Mouse (Mus musculus) midbrain, embryonic 12.5 days (tissue): ENCODE results near the gene Actr3b. TPM values are rescaled to one million over a fixed set of nuclear protein-coding genes. Genes with fewer than 3 reads are reported as not detected.
"Not testable (repeated sequence)": the region's sequence is repeated elsewhere in the genome, so short reads cannot be mapped to it uniquely, and the experiment has no call there.

ENCODE experiments used
- ATAC-seq: fragments of 200-750 bp; cut with Nextera tagmentation; 2 replicates; pipeline ENCODE4 v1.8.0; 2017; ENCODE audit warnings: low read depth, moderate TSS enrichment, moderate library complexity; ENCODE audit not compliant: low FRiP score
- H3K27ac ChIP-seq: fragments of 300-500 bp; sonication (generic); replicated peaks from 2 replicates; pipeline ENCODE4 v1.5.1; 2016; ENCODE audit warnings: mild to moderate bottlenecking
- H3K27me3 ChIP-seq: fragments of 300-500 bp; sonication (generic); 2 replicates; pipeline ENCODE4 v1.6.1; 2016; ENCODE audit warnings: mild to moderate bottlenecking
- H3K36me3 ChIP-seq: fragments of 300-500 bp; sonication (generic); 2 replicates; pipeline ENCODE4 v1.6.1; 2016
- H3K4me1 ChIP-seq: fragments of 300-500 bp; sonication (generic); 2 replicates; pipeline ENCODE4 v1.6.1; 2016
- H3K4me2 ChIP-seq: fragments of 300-500 bp; sonication (generic); replicated peaks from 2 replicates; pipeline ENCODE4 v1.6.1; 2016; ENCODE audit warnings: mild to moderate bottlenecking, moderate library complexity
- H3K4me3 ChIP-seq: fragments of 300-500 bp; sonication (generic); 2 replicates; pipeline ENCODE4 v1.5.1; 2016; ENCODE audit warnings: mild to moderate bottlenecking
- H3K9ac ChIP-seq: fragments of 300-500 bp; sonication (generic); replicated peaks from 2 replicates; pipeline ENCODE4 v1.6.1; 2016; ENCODE audit warnings: mild to moderate bottlenecking, moderate library complexity
- H3K9me3 ChIP-seq: fragments of 300-500 bp; sonication (generic); 2 replicates; pipeline ENCODE4 v1.6.1; 2016; ENCODE audit warnings: mild to moderate bottlenecking
- WGBS: fragments of 180-500 bp; shearing (Covaris S2); methylation state at CpG from one replicate; pipeline ENCODE4 v1.1.7; 2016; 5-methylcytosine and 5-hydroxymethylcytosine counted together
- polyA plus RNA-seq: library from polyadenylated mRNA; unstranded; fragments of >200 nt; fragmentation: Nextera tagmentation; extraction: Ambion mirVana; gene quantifications from 2 replicates; pipeline ENCODE4 v1.2.1, GENCODE M21; 2016

The Actr3b gene
- polyA plus RNA-seq: 7.7 and 7.9 TPM in 2 replicates

DNA sequence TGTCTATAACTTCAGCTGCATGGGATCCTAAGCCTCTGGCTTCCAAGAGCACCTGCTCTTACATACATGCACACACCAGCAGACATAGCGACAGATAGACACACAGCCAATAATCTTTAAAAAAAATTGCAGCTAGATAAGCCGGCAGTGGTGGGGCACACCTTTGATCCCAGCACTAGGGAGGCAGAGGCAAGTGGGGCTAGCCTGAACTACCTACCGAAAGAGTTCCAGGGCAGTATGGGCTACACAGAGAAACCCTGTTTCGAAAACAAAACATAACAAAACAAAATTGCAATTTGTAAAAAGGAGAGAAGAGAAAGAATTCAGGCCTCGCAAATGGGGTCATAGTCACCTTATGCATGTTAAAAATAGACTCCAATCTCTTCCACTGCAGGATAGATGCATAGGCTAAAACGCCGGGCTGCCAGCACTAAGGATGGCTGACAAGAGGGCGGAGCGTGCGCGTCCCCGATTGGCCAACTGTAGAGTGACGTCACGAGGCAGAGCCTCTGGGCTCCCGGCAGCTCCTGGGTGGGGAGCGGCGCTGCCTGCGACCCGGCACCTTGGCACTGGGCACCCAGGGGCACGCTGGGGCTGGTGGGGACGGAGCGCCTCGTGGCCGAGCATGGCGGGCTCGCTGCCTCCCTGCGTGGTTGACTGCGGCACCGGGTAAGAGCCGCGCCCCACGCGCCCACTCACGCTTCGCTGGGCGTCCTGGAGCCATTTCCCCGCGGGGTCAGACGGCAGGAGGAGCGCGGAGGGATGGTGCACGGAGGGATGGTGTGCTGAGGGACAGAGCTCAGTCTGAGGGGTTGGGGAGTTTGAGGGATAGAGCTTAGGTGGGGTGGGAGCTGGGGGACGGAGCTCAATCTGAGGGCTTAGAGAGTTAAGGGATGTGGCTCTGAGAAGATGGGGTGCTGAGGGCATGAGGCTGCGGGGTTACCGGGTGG, at the start of gene Actr3b:
Actr3b (plus strand) TSS at position 538 of the 950 bp plus-strand sequence.
- WGBS: 4% methylated on average over 43 of the region's 45 CpGs
- ATAC-seq: peak; percentile 98

DNA sequence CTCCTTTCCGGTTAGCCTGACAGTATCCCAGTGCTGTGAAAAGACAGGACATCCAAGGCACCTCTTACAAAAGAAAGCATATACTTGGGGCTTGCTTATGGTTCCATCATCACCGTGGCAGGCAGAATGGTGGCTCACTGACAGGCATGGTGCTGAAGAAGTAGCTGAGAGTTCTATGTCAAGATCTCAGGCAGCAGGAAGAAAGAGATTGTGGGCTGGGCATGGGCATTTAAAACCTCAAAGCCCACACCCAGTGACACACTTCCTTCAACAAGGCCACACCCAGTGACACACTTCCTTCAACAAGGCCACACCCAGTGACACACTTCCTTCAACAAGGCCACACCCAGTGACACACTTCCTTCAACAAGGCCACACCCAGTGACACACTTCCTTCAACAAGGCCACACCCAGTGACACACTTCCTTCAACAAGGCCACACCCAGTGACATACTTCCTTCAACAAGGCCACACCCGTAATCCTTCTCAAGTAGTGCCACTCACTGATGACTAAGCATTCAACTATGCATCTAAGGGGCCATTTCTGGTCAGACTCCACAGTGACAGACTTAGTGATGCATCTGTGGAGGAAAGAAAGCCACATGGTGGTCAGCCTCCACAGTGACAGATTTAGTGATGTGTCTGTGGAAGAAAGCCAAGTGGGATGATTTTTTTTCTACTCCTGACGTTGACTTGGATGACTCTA, 46.6 kb upstream of the Actr3b start:
- H3K4me3 ChIP-seq, H3K36me3 ChIP-seq, H3K27me3 ChIP-seq, H3K4me2 ChIP-seq, H3K9ac ChIP-seq, ATAC-seq, H3K4me1 ChIP-seq, H3K9me3 ChIP-seq, H3K27ac ChIP-seq: not testable (repeated sequence)
- 90% methylated on average over 4 of the region's 4 CpGs for WGBS

More for the DNA sequence above, at the start of gene Actr3b:
- Histone ChIP-seq H3K4me3 (peak within 1 kb of the TSS; percentile 82), H3K27me3 (peaks cover 12% of the 10 kb centered on the region), H3K4me1 (peaks cover 13% of the 10 kb centered on the region), H3K4me2 (peak within 1 kb of the TSS; percentile 91), H3K9ac (peak within 1 kb of the TSS; percentile 76), H3K27ac (no peak within 1 kb of the TSS), H3K36me3 (no peaks in the 10 kb centered on the region), H3K9me3 (no peaks in the 10 kb centered on the region)

DNA sequence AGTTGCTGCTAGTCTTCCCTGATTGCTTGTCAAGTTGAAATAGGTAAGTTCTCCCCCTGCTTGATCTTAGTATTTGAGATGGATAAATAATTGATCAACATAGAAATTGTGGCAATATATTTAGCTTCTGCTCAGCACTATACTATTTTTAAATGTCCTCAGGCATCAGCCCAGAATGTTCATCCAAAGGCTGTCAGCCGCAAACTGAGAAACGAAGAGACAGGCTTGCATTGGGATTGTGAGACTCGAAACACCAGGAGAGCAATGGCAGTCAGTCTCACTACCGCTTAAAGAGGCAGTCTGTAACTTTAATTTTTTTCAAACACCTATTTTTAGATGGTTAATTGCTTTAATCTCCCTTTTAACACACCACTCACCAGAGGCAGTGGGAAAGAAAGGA, 40.4 kb upstream of the Actr3b start:
- Histone ChIP-seq H3K4me2 (no peak overlapping the region), H3K36me3 (no peaks in the 10 kb centered on the region), H3K4me3 (no peak overlapping the region), H3K9ac (no peak overlapping the region), H3K4me1 (no peaks in the 10 kb centered on the region), H3K9me3 (no peaks in the 10 kb centered on the region), H3K27ac (no peak overlapping the region), H3K27me3 (no peaks in the 10 kb centered on the region)
- 90% methylated on average over 4 of the region's 4 CpGs for WGBS
- no peak for ATAC-seq

DNA sequence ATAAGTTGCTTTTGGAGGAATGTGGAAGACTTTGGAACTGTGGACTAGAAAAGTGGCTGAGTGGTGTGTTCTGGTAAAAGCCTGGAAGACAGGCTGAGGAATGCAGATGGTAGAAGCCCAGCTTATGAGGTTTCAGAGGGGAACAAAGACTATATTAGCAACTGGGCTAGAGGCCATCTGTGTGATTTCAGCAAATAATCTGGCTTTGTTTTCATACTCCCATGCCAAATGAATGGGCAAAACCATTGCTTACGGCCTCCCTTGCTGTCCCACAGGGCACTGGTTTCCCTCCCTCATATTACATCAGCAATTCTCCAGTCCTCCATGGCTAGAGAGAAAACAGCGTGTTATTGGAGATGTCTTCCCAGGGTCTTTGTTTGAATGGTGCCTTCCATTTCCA, 36.8 kb upstream of the Actr3b start:
- no peak for ATAC-seq
- H3K9me3 ChIP-seq: no peaks in the 10 kb centered on the region
- no peak overlapping the region for H3K4me2 ChIP-seq
- no peaks in the 10 kb centered on the region for H3K36me3 ChIP-seq
- H3K27ac ChIP-seq: no peak overlapping the region
- H3K9ac ChIP-seq: no peak overlapping the region
- no peaks in the 10 kb centered on the region for H3K27me3 ChIP-seq
- no peaks in the 10 kb centered on the region for H3K4me1 ChIP-seq
- H3K4me3 ChIP-seq: no peak overlapping the region
- 73% methylated on average over 2 of the region's 2 CpGs for WGBS

DNA sequence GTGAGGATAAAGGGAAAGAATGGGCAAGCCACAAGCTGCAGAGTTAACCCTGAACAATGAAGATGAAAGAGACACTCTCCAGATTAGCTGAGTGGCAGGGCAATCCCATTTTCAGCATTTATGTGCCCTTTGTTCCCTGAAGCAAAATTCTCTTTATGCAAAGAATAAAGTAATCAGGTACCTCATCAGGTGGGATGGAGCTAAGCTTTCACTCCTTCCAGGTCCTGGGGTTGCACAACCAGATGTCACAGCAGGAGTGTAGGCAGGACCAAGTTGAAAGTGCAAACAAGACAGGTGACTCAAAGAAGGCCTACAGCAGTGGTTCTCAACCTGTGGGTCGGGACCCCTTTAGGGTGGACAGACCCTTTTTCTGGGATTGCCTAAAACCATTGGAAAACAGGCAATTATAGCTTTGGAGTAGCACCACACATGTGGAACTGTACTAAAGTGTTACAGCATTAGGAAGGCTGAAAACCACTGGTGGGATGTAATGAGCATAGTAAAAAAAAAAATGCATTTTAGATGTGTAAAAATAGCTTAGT, 35.6 kb upstream of the Actr3b start:
- Histone ChIP-seq H3K4me3 (no peak overlapping the region), H3K4me2 (no peak overlapping the region), H3K27me3 (no peaks in the 10 kb centered on the region), H3K9ac (no peak overlapping the region), H3K4me1 (no peaks in the 10 kb centered on the region), H3K27ac (no peak overlapping the region), H3K9me3 (no peaks in the 10 kb centered on the region), H3K36me3 (no peaks in the 10 kb centered on the region)
- ATAC-seq: no peak
- 25% methylated on average over 1 of the region's 1 CpGs for WGBS

DNA sequence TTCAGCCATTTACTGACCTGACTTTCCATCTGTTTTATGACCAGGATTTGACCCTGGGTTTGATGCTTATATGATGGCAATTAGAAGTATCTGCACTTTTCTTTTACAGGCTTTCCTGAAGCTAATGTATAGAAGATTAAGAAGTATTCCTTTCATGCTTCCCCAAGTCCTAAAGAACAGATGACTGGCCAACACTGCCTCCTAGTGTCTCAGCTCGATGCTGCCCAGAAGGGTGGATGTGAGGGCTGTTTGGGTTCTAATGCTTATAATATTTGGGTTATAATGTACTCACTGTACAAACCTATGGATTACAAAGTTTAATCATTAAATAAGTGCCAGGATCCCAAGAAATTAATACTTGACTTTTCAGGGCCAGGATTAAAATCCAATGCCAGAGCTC, 25.5 kb upstream of the Actr3b start:
- 14% methylated on average over 1 of the region's 1 CpGs for WGBS
- no peak overlapping the region for H3K4me3 ChIP-seq

DNA sequence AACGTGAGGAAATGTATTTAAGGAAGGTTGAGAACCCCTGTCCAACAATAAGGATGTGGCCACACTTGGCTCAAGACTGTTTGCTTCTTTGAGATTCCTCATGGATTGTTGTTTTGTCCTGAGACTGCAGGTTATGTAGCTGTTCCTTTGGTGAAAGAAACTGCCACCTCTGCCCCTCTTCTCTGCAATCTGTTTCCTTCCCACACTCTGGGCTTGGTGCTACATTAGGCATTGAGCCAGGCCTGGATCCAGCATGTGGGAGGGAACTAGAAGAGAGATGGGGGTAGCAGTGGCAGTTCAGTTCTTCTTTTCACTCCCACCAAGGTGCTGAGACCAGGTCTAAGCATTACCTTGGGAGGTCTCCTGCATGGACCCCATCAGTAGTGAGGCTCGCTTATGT, 23.9 kb upstream of the Actr3b start:
- no peak overlapping the region for H3K27ac ChIP-seq
- 80% methylated on average over 2 of the region's 2 CpGs for WGBS
- no peaks in the 10 kb centered on the region for H3K27me3 ChIP-seq
- no peak overlapping the region for H3K4me3 ChIP-seq
- no peak overlapping the region for H3K9ac ChIP-seq
- no peak overlapping the region for H3K4me2 ChIP-seq
- H3K4me1 ChIP-seq: no peaks in the 10 kb centered on the region
- no peak for ATAC-seq
- no peaks in the 10 kb centered on the region for H3K36me3 ChIP-seq
- no peaks in the 10 kb centered on the region for H3K9me3 ChIP-seq

More for the DNA sequence above, 25.5 kb upstream of the Actr3b start:
- Histone ChIP-seq H3K4me1 (no peaks in the 10 kb centered on the region), H3K27me3 (no peaks in the 10 kb centered on the region), H3K9me3 (no peaks in the 10 kb centered on the region), H3K4me2 (no peak overlapping the region), H3K9ac (no peak overlapping the region), H3K27ac (no peak overlapping the region), H3K36me3 (no peaks in the 10 kb centered on the region)
- no peak for ATAC-seq

DNA sequence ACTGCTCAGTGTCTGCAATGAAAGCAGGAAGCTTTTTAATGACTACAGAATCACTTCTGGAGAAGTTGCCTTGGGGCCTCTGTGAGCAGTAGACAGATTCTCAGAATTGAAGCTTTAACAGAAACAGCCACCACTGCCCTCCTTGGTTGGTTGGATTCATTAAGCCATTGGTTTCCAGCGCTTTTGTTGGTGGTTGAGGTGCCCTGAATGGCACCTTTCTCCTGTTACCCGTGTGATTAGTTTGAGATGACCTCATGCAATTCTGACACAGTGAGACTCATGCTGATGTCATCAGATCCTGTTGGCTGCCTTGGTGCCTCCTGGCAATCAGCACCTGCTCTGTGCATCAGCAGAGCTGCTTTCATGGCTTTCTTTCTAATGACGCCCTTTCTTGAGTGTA, 21.3 kb upstream of the Actr3b start:
- H3K36me3 ChIP-seq: no peaks in the 10 kb centered on the region
- H3K4me1 ChIP-seq: no peaks in the 10 kb centered on the region
- H3K9me3 ChIP-seq: no peaks in the 10 kb centered on the region
- WGBS: 71% methylated on average over 3 of the region's 3 CpGs
- no peak overlapping the region for H3K4me3 ChIP-seq
- peak; percentile 49; the same call in 1 of the 2 replicates for ATAC-seq
- no peak overlapping the region for H3K27ac ChIP-seq
- no peaks in the 10 kb centered on the region for H3K27me3 ChIP-seq
- no peak overlapping the region for H3K9ac ChIP-seq
- no peak overlapping the region for H3K4me2 ChIP-seq

DNA sequence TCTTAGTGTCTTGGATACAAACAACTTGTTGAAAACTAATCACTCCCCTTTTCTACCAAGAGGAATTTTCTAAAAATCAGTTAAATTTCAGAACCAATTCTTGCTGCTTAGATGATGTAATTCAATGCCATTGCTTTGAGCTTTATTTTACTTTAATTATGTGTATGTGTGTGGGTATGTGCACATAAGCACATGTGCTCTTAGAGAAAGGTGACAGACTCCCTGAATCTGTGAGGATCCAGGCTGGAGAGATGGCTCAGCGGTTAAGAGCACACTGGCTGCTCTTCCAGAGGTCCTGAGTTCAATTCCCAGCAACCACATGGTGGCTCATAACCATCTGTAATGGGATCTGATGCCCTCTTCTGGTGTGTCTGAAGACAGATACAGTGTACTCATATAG, 20.9 kb upstream of the Actr3b start:
- not testable (repeated sequence) for H3K9ac ChIP-seq, H3K4me2 ChIP-seq, H3K36me3 ChIP-seq, ATAC-seq, H3K4me1 ChIP-seq, H3K9me3 ChIP-seq, H3K4me3 ChIP-seq, H3K27ac ChIP-seq, H3K27me3 ChIP-seq
- WGBS: 81% methylated on average over 1 of the region's 1 CpGs

DNA sequence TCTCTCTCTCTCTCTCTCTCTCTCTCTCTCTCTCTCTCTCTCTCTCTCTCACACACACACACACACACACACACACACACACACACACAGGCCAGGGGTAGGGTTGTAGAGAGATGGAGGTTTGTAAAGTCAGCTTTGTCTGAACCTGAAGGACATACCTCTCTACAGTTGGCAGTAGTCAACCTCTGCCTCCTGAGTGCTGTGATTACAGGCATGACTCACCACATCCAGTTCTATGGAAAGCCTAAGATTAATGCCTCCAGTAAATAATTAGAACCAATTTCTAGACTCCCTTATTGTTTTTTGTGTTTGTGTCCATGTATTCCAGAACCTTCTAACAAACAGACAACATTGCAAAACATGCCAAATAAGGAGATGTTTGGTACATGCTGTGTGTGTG, 11.9 kb upstream of the Actr3b start:
- H3K4me1 ChIP-seq: no peaks in the 10 kb centered on the region
- H3K4me2 ChIP-seq: no peak overlapping the region
- no peaks in the 10 kb centered on the region for H3K36me3 ChIP-seq
- H3K9ac ChIP-seq: no peak overlapping the region
- H3K4me3 ChIP-seq: no peak overlapping the region
- H3K27me3 ChIP-seq: no peaks in the 10 kb centered on the region
- no peak for ATAC-seq
- no peak overlapping the region for H3K27ac ChIP-seq
- no peaks in the 10 kb centered on the region for H3K9me3 ChIP-seq

DNA sequence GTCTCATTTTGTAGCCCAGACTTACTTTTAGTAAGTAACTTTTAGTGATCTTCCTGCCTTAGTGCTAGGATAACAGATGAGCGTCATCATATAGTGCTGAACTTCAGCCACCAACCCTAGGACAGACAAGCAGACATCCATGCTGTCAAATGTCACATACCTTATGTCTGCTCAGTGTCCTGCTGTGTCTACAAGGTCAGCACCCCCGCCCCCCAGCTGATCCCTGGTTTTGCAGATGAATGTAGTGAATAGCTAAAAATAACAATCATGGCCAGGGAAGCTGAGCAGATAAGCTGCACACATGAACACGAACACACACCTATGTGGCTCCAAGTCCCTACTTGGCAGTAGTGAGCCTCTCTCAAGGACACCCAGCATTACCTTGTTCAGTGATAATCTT, 11.2 kb upstream of the Actr3b start:
- ATAC-seq: no peak

DNA sequence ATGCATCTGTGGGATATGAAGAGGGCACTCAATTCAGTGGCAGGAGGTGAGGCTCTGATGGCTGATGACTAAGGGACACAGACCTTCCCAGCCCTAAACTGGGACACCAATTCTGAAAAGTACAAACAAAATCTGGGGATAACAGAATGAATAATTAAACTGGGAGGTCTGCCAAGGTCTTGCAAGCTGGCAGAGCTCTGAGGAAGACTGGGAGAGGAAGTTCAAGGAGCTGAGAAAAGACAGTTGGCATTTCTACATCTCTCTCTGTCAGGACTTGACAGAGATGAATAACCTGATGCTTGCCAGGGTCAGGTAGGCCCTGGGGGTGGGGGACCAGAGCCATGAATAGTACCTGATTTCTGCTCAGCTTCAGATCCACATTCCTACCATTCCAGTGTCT, 8.2 kb upstream of the Actr3b start:
- Histone ChIP-seq H3K4me1 (peaks cover 16% of the 10 kb centered on the region), H3K4me2 (no peak overlapping the region), H3K27ac (no peak overlapping the region), H3K4me3 (no peak overlapping the region), H3K36me3 (no peaks in the 10 kb centered on the region), H3K9ac (no peak overlapping the region), H3K27me3 (no peaks in the 10 kb centered on the region), H3K9me3 (no peaks in the 10 kb centered on the region)
- no peak for ATAC-seq

More for the DNA sequence above, 11.2 kb upstream of the Actr3b start:
- H3K9ac ChIP-seq: no peak overlapping the region
- no peaks in the 10 kb centered on the region for H3K36me3 ChIP-seq
- H3K9me3 ChIP-seq: no peaks in the 10 kb centered on the region
- H3K4me2 ChIP-seq: no peak overlapping the region
- 79% methylated on average over 3 of the region's 3 CpGs for WGBS
- H3K4me3 ChIP-seq: no peak overlapping the region
- no peaks in the 10 kb centered on the region; the same call in 1 of the 2 replicates for H3K4me1 ChIP-seq
- H3K27ac ChIP-seq: no peak overlapping the region
- H3K27me3 ChIP-seq: no peaks in the 10 kb centered on the region
